Mouse (Mus musculus) thymus, postnatal 10 days (tissue): Measurements from ENCODE around the gene Foxj3.
"Not testable (repeated sequence)": the region's sequence is repeated elsewhere in the genome, so short reads cannot be mapped to it uniquely, and the experiment has no call there.

Source experiments
- DNase-seq, 2 experiments: peaks; one replicate each; pipeline ENCODE4 v3.0.0; 2021; ENCODE audit warnings: low spot score in 2 of 2

Foxj3 gene

GRCm38 (mm10) chr4:119536615-119537014, at the start of gene Foxj3:
Foxj3 (plus strand) TSS chr4:119537004.
- DNase-seq, result not testable (repeated sequence)

DNA sequence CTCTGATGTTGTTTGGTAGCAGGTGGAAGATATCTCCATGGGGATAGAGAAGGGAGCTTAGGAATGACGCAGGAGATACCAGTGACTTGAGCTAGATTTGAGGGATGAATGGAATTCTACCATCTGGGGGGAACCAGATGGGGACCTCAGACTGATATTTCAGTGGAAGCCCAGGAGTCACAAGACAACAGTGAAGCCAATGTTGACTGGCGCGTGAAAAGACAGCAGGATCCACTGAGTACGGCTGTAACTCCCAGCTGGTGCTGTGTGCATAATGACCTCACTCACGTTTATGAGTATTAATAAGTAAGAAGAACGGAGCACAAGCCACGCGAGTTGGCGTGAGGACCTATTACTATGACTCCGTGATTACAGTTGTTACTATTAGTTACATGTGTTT, 47.1 kb upstream of the Foxj3 start:
- DNase-seq, result no peak

DNA sequence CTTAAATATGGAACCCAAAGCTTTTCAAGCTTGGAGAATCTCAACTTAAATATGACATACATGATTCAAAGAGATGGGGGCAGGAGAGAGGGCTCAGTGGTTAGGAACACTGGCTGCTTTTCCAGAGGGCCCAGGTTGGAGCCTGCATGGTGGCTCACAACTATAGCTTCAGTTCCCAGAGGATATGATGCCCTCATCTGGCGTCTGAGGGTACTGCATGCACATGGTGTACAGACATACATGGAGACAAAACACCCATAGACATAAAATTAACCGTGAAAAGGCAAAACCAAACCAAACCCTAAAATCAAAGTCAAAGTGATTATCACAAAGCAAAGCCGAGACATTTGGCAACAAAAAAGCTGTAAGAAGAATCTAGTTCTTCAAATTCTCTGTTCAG, 46.0 kb upstream of the Foxj3 start:
- DNase-seq, result peak; percentile 8 to 27

GRCm38 (mm10) chr4:119492291-119492932, 44.4 kb upstream of the Foxj3 start, which contains the start of gene Rimkla:
Rimkla (minus strand) TSS chr4:119492628.
- DNase-seq, result peak; percentile 46 to 65

DNA sequence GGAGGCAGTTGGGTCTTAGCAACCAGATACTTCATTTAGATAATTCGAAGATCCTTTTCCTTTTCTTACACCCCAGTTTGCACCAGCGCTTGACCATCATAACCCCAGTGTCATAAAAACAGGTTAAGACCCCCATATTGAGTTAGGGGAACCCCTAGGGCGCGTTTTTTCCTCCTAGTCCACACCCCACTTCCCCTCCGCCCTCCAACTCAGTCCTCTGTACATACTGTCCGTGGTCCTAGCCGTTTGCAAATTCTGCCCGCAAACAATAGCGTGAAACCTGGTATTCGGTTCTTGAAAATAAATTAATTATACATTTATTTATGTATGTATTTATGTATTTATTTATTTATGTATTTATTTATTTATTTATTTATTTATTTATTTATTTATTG, 43.9 kb upstream of the Foxj3 start:
- DNase-seq, result no peak

DNA sequence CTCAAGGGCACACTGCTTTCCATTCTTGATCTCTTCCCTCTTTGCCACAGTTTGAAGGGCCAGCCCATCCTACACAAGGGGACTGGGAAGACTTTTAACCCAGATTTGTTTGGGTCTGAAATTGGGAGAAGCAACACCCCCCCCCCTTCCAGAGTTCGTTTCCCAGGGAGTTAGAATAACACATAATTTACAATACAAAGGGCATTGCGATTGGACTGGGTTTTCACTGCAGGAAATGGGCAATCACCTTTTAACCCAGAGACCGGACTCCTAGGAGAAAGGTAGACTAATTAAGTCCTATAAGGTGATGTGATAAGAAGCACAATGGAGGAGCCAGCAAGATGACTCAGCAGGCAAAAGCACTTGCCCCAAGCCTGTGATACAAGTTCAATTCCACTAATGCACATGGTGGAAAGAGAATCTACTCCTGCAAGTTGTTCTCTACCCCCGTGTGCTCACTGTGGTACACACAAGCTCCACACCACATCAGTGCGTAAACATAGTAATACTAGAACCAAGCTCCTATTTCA, 38.4 kb upstream of the Foxj3 start:
- DNase-seq, result no peak

- no peak for DNase-seq
Observed at GRCm38 (mm10) chr4:119511591-119511990, 25.2 kb upstream of the Foxj3 start.

- DNase-seq, result no peak
Observed at GRCm38 (mm10) chr4:119512731-119513141, 24.1 kb upstream of the Foxj3 start.

DNA sequence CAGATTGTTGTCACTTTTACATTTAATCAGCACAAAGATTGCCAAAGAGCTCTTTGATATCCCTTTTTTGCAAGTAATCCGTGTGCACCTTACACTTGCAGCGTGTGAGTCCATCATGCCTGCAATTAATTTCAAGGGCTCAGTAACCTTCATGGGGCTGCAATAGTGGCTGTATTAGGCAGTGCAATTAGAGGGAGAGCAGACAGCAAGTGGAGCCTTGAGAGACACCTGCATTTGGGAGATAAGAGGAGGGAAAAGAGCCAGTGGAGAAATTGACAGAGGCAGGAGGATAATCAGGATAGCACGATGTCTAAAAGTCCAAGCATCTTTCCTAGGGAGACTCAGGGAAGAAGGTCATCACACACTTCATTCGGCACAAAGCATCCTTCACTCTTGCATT, 13.2 kb upstream of the Foxj3 start:
- DNase-seq, result no peak

- no peak for DNase-seq
Observed at GRCm38 (mm10) chr4:119524010-119524409, 12.8 kb upstream of the Foxj3 start.

DNA sequence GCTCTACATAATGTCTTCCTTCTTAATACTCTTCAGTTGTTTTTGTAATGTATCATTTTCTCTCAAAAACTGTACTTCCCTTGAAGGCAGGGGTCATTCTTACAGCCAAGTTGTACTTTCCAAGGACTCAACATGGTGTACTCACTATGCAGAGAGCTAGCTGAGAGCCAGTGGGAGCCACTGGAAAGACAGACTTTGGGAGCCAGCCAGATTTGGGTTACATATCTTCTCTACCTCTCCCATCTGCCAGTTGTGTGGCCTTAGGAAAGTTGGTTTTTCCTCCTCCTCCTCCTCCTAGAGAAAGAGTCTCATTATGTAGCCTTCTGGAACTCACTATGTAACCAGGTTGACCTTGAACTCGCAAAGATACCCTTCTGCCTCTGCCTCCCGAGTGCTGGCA, 12.3 kb upstream of the Foxj3 start:
- DNase-seq, result no peak

DNA sequence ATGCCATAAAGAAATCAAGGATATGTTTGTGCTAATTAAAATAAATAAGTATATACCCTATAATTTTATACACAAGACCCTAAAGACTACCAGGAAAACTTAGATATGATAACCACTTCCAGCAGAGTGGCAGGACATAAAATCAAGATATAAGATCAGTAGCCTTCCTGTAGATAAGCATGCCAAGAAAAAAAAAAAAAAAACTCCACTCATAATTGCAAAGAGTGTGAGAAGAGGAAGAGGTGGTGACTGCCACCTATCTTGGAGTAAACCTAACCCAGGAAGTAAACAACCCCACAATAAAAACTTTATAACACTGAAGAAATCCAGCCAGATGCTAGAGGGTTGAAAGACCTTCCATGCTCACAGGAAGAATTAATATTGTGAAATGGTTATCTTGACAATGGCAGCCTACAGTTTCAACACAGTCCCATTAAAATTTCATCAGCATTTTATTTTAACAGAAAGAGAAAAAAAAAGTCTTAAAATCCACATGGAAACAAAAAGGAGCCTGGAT, 10.4 kb upstream of the Foxj3 start:
- DNase-seq, result no peak

- DNase-seq, result peak in 1 of 2 experiments; percentile 33
Observed at GRCm38 (mm10) chr4:119531813-119532212, 5.0 kb upstream of the Foxj3 start.

GRCm38 (mm10) chr4:119535103-119535502, 1.7 kb upstream of the Foxj3 start:
- no peak for DNase-seq

DNA sequence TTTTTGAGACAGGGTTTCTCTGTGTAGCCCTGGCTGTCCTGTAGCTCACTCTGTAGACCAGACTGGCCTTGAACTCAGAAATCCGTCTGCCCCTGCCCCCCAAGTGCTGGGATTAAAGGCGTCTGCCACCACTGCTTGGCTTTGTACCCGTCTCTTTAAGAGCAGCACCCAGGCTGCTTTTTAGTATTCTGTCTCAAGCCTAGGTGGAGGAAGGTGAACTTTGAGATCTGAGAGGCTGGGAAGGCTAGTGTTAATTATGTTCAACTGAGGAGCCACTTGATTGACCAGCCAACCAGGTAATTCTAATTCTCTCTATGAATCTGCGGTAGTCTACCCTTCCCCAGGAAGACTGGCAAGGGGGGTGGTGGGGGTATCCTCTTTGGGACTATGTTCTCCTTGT, 632 bp downstream of the Foxj3 start:
- DNase-seq, result no peak

DNA sequence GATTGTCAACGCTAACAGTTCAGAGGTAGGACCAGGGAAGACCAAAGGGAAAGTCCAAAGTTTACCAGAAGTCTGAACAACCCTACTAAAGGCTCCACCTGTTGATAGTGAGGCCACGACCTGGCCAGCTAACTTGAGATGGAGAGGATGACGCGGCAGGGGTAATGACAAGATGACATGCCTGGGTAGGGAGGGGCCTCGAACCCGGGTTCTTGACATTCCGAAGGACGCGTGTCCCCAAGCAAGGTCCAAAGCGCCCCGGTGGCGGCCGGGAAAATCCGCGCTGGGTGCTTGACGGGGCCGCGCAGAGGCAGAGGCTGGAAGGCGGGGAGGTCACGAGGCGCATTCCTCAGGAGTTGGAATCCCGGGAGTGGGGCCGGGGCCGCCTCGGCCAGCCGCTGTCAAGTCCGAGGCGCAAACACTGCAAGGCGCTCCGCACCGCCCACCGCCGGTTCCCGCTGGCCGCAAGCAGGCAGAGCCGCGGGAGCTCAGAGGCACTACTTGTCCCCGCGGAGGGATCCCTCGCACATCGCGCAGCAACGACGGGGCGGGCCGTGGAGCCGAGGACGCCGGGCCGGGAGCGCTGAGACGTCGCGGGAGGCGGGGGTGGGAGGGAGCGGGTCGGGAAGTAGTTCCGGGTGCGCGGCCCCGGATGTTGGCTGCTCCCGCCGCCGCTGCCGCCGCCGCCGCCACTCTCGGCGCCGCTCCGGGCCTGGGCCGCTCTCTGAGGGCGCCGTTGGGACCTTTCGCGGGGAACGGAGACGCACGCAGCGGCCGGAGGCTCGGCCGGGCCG, 2.4 kb downstream of the Foxj3 start, which contains the start of gene Frg2f1:
Gene Frg2f1 (minus strand): TSS at position 499 of the 794 bp plus-strand sequence.
- peak; percentile 91 to 95 for DNase-seq

GRCm38 (mm10) chr4:119539836-119540532, 3.2 kb downstream of the Foxj3 start:
- DNase-seq, result peak; percentile 53

DNA sequence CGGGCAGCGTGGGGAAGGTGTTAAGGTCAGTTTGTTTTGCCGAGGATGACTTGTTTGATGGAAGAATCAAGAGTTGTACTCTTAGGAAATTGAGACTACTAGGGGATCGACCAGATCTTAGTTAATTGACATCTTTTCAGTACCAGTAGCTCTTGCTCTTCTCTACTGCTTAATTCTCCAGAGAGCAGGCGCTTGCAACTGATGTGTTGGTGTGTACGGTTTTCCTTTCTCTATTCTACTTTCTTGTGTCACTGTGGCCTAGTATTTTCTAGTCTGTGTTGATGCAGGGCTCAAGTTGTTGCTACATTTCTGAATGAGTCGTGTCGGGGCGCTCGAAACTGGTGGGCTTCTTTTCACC, 3.7 kb downstream of the Foxj3 start:
- DNase-seq, result no peak

DNA sequence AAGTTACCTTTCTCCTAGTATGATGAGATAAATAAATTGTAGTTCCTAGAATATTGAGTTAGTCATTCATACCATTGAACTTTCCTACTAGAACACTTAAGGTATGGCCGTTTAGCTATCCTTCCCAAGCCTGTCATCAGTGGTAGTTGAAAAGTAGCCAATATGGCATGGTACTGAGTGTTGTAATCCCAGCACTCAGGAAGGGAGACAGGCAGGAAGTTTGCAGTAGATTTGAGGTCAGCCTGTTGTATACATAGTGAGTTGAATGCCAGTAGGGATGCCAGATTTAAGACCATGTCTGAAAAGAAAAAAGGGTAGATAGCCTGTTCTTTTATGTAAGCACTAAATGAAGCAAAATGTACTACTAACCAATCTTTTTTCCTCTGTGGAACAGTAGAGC, 14.1 kb downstream of the Foxj3 start:
- no peak for DNase-seq

GRCm38 (mm10) chr4:119555466-119555865, 18.7 kb downstream of the Foxj3 start:
- no peak for DNase-seq

DNA sequence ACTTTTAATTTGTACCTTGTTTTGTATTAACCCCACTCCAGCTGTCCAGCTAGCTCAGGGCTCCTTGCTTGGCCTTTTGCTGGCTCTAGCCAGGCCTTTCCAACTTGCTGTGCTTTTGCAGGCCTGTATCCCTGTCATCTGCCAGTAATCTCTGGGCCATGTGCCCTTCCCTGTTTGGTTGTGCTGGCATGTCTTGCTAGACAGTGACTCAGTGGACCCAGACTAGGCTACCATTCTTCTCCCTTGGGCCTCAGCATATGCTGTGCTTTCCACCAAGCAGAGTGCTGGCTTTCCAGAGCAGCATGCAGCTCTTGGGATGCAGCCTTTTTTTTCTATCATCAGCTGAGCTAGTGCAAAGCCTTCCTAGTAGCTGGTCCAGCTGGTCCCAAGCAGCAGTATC, 26.3 kb downstream of the Foxj3 start:
- DNase-seq, result no peak

GRCm38 (mm10) chr4:119566322-119566835, 29.6 kb downstream of the Foxj3 start:
- no peak for DNase-seq
